Mouse (Mus musculus) right cerebral cortex, postnatal 36 days (tissue): ENCODE results near the gene Nufip1.
A peak's percentile ranks its signal among the peaks of the same experiment; 100 is the strongest.
"Not testable (repeated sequence)": the region's sequence is repeated elsewhere in the genome, so short reads cannot be mapped to it uniquely, and the experiment has no call there.

ENCODE experiments used
- DNase-seq, 2 experiments: peaks; one replicate each; pipeline ENCODE4 v3.0.0; 2022; ENCODE audit warnings: low spot score in 2 of 2, mixed read lengths in 1 of 2

Gene Nufip1

GRCm38 (mm10) chr14:76145248-76145647 lies 34.6 kb downstream of the Nufip1 start:
- DNase-seq, result no peak

DNA sequence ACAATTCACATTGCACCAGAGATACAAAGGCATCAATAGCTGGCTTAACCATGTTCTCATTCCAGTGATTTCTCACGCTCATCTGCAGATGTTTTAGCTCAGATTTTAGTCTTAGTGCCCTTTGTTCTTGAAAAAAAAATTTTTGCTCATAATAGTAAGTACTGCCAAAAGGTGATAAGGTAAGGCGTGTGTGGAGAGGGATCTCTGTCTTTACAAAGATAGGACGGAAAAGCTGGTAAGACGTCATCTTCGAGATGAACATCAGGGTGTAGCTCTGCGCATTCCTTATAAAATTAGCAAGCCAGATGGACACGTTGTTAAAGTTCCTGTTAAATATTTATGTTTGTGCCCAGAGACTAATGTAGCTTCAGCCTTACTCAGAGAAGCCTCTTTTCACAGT lies 35.2 kb downstream of the Nufip1 start:
- DNase-seq, result no peak

GRCm38 (mm10) chr14:76147061-76147460 lies 36.4 kb downstream of the Nufip1 start:
- DNase-seq, result no peak

GRCm38 (mm10) chr14:76148294-76148693 lies 37.6 kb downstream of the Nufip1 start:
- DNase-seq, result no peak

GRCm38 (mm10) chr14:76149531-76150179 lies 39.0 kb downstream of the Nufip1 start:
- peak in 1 of 2 experiments; percentile 10 for DNase-seq

DNA sequence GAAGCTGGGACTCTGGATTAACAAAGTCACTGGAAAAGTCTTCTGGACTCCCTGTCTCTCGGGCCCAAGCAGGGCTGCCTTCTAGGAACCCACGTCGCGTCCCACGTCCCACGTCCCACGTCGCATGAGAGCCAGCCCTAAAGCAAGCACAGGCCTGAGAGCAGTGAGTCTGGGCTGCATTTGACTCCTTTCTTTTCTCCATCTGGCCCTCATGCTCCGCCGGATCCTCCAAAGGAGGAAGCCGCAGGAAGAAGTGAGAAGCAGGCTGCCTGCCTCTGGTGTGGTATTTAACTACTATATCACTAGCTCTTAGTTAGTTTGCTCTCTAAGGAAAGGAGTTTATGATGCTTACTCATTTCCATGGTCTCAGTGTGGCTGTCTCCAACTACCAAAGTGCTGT lies 39.8 kb downstream of the Nufip1 start:
- no peak for DNase-seq

- no peak for DNase-seq
Measured at GRCm38 (mm10) chr14:76151011-76151410, 40.3 kb downstream of the Nufip1 start.

DNA sequence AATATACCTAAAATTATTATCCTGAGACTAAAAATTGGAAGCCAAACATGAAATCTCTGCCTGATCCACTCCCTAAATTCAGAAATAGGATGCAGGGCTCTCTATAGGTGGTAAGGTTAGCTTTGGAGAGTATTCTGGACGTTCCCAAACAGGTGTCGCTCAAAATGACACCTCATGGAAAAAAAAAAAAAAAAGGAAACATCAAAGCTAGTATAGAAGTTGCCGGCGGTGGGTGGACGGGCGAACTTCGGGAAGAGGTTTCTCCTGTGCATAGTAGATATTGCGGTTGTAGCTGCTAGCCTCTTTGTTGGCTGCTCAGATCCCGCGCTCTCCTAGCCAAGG lies 41.1 kb downstream of the Nufip1 start:
- no peak for DNase-seq

DNA sequence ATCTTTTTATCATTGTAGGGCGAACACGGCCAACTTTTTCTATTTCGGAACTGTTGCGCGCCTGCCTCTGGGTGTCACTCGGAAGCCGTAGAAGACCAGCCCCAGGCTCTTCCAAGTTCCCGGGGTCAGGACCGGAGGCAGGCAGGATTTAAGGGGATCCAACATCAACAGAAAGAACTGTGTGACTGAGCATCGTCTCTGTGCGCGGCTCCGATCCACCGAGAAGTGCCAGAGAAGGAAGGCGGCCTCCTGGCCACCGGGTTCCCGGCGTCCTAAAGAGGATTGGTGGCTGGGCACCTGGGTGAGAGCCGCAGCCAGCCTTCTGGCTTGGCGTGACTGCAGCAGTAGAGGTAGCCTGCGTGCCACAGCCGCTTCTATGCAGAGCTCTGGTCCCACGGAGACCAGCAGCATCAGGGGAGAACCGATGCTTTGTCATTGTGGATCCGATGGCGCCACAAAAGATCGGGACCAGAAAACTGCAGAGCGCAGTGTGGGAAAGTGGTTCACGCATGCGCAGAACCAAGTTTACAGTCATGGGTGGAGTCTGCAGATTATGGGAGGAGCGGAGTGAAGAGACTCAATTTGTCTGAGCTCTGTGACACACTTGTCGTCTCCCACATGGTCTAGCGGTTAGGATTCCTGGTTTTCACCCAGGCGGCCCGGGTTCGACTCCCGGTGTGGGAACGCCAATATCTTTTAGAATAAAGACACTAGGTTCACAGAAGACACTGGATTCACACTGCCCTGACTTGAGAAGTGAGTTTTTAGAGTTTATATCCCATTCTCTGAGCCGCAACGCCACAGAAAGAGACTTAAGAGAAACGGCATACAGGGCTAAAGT lies 41.7 kb downstream of the Nufip1 start:
- peak; percentile 93 to 95 for DNase-seq

DNA sequence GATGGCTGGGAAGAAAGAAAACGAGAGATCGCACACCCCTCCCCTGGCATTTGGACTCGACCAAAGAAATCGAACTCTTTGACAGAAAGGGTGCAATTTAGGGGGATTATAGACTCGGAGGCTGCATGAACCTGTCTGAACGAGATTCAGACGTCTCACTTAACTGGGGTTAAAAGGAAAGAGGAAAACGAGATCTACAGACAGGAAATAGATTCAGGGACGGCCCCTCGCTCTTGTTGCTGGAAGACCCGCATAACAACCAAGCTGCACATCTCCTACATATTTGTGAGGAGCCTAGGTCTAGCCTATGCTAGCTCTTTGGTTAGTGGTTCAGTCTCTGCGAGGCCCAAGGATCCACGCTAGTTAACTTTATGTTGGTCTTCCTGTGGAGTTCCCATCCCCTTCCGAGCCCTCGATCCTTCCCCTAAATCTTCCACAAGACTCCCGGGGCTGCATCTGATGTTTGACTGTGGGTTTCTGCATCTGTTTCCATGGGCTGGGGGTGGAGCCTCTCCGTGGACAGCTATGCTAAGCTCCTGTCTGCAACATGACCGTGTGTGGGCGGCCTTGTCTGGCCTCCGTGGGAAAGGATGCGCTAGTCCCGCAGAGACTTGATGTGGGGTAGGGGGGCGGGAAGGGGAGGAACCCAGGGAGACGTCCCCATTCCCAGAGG lies 42.4 kb downstream of the Nufip1 start:
- DNase-seq, result no peak

GRCm38 (mm10) chr14:76153828-76154227 lies 43.1 kb downstream of the Nufip1 start:
- no peak for DNase-seq

GRCm38 (mm10) chr14:76158192-76158785 lies 47.6 kb downstream of the Nufip1 start:
- DNase-seq, result no peak

- DNase-seq, result not testable (repeated sequence)
Measured at GRCm38 (mm10) chr14:76160580-76160979, 49.9 kb downstream of the Nufip1 start.

- DNase-seq, result no peak
Measured at GRCm38 (mm10) chr14:76164236-76164635, 53.5 kb downstream of the Nufip1 start.

- DNase-seq, result peak; percentile 20 to 43
Measured at GRCm38 (mm10) chr14:76164904-76165755, 54.4 kb downstream of the Nufip1 start.

DNA sequence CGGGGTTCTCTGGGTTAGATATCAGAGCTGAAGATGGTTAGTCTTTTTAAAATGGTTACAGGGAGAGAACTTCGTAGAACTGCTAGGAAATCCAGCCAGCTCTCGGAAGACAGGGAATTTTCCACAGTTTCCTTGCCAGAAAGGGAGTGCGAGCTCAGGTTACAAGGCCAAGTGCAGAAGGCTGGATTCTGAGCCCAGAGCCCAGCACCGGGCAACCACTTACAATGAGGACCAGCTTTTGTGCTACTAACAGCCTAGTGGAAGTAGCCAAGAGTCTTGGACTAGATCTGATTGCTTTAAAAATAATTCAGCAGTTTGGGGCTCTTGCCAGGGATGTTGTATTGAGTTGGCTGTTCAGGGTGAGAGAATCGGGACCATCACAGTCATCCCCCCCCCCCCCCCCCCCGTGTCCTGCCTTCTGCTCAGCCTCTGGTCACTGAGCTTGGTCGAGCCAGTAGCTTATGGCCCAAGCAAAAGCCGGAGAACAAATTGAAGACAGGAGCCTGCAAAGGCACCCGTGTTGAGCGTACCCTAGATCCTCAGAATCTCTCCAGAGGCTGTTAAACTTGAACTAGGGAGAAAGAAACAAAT lies 59.3 kb downstream of the Nufip1 start:
- peak in 1 of 2 experiments; percentile 12 for DNase-seq

- DNase-seq, result no peak
Measured at GRCm38 (mm10) chr14:76171285-76171684, 60.6 kb downstream of the Nufip1 start.

- DNase-seq, result no peak
Measured at GRCm38 (mm10) chr14:76174328-76174727, 63.6 kb downstream of the Nufip1 start.

DNA sequence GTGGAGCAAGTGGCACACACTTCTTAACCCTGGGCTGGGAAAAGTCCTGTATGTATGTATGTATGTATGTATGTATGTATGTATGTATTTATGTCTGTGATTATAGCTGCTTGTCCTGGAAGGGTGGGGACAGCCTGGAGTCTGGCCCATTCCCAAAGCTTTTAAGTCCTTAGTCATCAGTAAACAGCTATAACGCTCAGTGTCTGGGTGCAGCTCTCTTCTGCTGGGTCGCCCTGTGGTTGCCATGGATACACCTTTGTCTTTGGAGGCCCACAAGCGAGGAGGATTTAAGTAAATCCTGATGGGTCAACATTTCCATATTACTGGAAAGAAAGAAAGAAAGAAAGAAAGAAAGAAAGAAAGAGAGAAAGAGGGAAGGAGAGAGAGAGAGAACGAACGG lies 65.1 kb downstream of the Nufip1 start:
- DNase-seq, result no peak

GRCm38 (mm10) chr14:76177230-76177629 lies 66.5 kb downstream of the Nufip1 start:
- DNase-seq, result no peak

DNA sequence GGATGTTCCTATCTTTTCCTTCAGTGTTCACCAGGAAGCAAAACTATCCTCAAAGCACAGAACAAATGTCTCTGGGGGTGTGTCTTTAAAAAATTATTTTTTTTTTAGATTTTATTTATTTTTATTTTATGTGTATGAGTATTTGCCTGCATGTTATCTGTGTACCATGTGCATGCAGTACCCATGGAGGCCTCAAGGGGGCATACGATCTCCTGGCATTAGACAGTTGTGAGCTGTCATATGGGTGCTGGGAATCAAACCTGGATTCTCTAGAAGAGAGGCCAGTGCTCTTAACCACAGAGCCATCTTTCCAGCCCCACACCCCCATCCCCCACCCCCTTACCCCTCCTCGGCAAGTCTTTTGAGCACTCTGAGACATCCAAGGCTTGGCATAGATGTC lies 67.8 kb downstream of the Nufip1 start:
- no peak for DNase-seq
